Mouse (Mus musculus): ENCODE results near the gene Slc26a8.
A peak's percentile ranks its signal among the peaks of the same experiment; 100 is the strongest.

The Slc26a8 gene

DNA sequence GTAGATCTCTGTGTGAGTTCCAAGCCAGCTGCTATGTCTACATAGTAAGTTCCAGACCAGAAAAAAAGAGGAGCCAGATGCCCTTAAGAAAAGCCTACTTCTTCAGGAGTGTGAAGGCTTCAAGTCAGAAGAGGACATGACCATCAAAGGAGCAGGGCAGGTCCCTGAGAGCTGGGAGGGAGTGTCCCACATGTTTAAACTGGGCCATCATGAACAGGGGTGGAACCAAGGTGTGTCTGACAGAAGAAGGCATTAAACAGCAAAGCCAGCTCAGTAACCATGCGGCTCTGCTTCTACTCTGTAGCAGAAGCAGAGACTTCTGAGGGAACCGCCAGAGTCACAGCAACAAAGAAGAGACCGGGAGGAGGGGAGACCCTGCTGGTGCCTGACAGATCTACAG, 46.3 kb downstream of the Slc26a8 start:
- no peak for DNase-seq (ENCODE audit: low spot score in 2 of 2)

GRCm38 (mm10) chr17:28640113-28640512, 49.9 kb downstream of the Slc26a8 start:
- no peak for DNase-seq (ENCODE audit: low spot score in 2 of 2)

- peak; percentile 75 to 79 for DNase-seq (ENCODE audit: low spot score in 2 of 2)
Observed at GRCm38 (mm10) chr17:28637711-28638690, 52.0 kb downstream of the Slc26a8 start.

DNA sequence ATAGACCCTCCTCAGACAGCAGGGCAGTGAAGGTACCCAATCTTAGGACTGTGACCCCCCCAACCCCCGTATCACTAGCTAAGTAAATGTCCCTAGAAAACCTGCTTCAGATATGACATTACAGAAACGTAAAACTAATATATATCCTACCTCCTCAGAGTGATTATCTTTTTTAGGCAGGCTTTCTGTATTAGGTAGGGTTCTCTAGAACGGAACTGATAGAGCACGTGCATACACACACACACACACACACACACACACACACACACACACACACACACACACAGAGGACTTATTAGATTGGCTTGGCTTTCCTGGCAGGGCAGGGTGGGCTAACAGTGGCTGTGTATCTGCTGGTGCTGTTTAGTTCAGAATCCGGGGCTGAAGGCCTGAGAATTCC, 54.2 kb downstream of the Slc26a8 start:
- DNase-seq (ENCODE audit: low spot score in 2 of 2) = no peak

- DNase-seq (ENCODE audit: low spot score in 2 of 2) = no peak
Observed at GRCm38 (mm10) chr17:28629125-28629524, 60.9 kb downstream of the Slc26a8 start.

- no peak for DNase-seq (ENCODE audit: low spot score in 2 of 2)
Observed at GRCm38 (mm10) chr17:28628248-28629124, 61.5 kb downstream of the Slc26a8 start.

DNA sequence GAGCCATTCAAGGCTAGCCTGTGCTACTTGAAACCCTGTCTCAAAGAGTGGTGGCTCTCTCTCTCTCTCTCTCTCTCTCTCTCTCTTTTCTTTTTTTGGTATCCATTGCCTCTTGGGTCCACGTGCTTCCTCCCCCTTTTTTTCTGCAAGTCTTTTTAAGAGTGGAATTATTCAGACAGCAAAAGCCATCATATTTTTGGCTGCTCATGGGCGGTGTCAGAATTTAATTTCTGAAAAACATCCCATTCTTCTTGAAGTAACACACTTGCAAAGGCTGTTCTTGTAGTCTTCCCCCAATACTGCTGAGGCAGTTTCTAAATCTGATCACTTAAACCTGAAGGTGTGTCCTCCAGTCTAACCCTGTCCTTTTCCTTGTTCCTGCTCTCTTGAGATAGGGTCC, 63.1 kb downstream of the Slc26a8 start:
- peak; percentile 53 for DNase-seq (ENCODE audit: low spot score in 2 of 2)

GRCm38 (mm10) chr17:28625327-28625726, 64.7 kb downstream of the Slc26a8 start:
- no peak for DNase-seq (ENCODE audit: low spot score in 2 of 2)

DNA sequence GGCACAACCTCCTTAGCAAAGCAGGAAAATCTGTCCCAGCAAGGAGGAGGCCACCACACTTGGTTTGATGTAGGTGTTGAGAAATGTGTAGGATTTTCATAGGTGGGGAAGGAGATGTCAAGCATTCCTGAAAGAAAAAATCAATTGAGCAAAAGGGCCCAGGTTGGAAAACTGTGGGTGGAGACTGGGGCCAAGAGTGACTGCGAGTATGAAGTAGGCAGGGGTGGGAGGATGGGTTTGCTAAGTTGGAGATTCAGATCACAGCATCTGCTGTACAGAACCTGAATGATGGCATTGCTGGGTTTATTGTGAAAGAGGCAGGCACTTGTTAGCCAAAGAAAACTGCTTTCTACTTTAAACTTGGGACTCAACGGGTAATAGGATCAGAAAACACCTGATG, 65.2 kb downstream of the Slc26a8 start:
- DNase-seq (ENCODE audit: low spot score in 2 of 2) = peak; percentile 40 to 41

- DNase-seq (ENCODE audit: low spot score in 2 of 2) = peak; percentile 87 to 89
Observed at GRCm38 (mm10) chr17:28622300-28622759, 67.7 kb downstream of the Slc26a8 start, which contains the start of gene Srpk1. Gene Srpk1 (minus strand): TSS chr17:28622709.

- peak; percentile 47 to 50 for DNase-seq (ENCODE audit: low spot score in 2 of 2)
Observed at GRCm38 (mm10) chr17:28621381-28622299, 68.4 kb downstream of the Slc26a8 start.

GRCm38 (mm10) chr17:28618775-28619174, 71.3 kb downstream of the Slc26a8 start:
- no peak for DNase-seq (ENCODE audit: low spot score in 2 of 2)

- no peak for DNase-seq (ENCODE audit: low spot score in 2 of 2)
Observed at GRCm38 (mm10) chr17:28618124-28618523, 71.9 kb downstream of the Slc26a8 start.

DNA sequence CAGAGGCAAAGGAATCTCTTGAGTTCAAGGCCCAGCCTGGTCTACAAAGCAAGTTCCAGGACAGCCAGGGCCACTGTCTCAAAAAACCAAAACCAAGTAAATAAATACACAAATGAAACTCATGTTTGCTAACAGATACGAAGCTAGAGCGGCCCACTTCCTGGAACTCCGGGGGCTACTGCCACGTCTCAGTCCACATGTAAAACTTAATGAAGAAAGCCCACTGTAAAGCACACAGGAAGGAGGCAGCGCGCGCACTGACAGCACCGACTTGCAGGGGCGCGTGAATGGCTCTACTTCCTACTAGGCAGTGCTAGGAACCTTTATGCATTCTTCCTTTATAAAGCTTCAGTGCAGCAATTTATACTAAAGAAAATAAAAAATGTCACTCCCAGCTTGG, 72.4 kb downstream of the Slc26a8 start:
- DNase-seq (ENCODE audit: low spot score in 2 of 2) = no peak

DNA sequence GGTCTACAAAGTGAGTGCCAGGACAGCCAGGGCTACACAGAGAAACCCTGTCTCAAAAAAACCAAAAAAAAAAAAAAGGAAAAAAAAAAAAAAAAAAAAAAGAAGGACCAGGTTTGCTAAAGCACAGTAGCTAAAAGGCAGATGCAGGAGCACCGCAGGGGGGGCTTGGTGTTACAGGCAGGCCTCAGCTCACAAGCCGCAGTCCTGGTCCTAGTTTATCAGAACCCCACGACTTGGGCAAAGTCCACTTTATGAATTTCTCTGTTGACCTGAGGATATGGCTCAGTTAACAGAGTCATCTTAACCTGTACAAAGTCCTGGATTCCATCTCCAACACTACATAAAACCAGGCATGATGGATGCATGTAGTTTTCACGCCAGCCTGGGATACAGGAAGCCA, 74.7 kb downstream of the Slc26a8 start:
- DNase-seq (ENCODE audit: low spot score in 2 of 2) = no peak

- DNase-seq (ENCODE audit: low spot score in 2 of 2) = no peak
Observed at GRCm38 (mm10) chr17:28613096-28613495, 76.9 kb downstream of the Slc26a8 start.

DNA sequence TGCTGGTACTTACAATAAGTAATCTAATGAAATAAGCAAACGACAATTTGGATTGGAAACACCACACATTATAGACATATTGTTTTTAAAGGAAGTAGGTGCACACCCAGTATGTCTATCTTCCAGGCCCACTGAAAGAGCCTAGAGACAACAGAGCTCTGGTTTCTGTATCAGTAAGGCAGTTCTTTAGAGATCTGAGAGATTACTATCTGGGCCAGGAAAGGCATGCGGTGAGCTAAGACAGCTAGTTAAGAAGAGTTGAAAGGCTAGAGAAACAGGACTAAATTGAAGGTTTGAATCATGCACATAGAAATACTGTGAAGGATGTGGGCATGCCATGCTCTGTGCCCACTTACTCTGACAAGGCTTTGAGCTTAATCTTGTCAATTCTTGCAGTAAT, 77.4 kb downstream of the Slc26a8 start:
- no peak for DNase-seq (ENCODE audit: low spot score in 2 of 2)

DNA sequence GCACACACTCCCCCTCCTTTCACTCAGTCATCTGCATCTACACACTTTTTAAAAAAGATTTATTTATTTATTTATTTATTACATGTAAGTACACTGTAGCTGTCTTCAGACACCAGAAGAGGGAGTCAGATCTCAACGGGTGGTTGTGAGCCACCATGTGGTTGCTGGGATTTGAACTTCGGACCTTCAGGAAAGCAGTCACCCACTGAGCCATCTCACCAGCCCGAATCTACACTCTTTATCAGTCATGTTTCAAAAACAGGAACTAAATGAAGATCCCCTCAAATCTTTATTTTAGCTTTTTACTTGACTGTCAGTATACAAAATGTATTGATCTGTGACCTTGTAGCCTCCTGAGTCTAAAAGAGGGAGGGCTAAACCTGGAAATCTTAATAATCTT, 80.5 kb downstream of the Slc26a8 start:
- no peak for DNase-seq (ENCODE audit: low spot score in 2 of 2)

DNA sequence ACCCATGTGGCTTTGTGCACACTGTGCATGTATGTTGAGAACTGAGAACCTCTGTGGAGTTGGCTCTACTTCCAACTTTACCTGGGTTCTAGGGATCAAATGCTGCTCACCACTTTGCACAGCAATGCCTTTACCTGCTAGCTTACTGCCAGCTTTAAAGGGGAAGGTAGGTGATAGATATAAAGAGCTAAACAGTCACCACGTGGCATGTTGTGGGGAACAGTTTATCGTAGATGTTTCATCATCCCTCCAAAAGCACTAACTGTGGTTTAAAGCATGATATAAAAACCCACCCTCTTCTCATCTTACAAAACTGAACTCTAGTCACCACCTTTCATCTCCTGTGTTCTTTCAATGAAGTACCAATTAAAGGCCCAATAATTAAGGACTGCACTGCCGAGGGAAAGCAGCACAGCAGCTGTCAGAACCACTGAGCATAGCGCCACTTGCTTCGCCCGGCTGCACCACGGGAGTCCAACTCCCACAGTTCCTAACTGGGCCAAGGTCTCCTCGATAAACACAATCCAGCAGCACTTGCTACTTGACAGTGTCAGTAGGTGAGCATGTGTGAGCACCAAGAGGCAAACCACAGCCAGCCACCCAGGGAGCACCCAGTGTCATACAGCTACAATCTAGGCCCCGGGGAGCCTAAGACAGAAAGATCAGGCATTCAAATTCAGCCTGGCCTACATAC, 88.3 kb downstream of the Slc26a8 start:
- no peak for DNase-seq (ENCODE audit: low spot score in 2 of 2)

GRCm38 (mm10) chr17:28600780-28601179, 89.3 kb downstream of the Slc26a8 start:
- DNase-seq (ENCODE audit: low spot score in 2 of 2) = no peak

DNA sequence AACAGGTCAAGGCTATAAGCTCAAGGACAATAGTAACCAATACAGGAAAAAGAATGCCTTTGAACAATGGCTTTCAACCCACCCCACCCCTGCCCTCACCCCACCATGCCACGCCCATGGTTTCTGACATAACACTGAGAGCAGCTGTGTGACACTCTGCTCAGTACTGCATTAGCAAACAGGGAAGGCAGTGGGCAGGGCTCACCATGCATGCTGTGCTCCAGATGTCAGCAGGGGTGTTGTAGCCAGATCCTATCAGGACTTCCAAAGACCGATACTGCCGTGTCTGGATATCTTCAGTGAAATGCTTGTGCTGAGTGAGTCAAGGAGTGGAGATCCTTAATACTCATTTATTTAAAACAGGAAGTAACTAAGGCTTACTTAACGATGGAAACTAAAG, 96.1 kb downstream of the Slc26a8 start:
- DNase-seq (ENCODE audit: low spot score in 2 of 2) = no peak

Data from right cerebral cortex, adult 2 months (tissue).